Mouse (Mus musculus) lung, postnatal 4 days (tissue): ENCODE measurements around the gene Spns2.
"Not testable (repeated sequence)": the region's sequence is repeated elsewhere in the genome, so short reads cannot be mapped to it uniquely, and the experiment has no call there.

Experiments used
- DNase-seq, 2 experiments: peaks; one replicate each; pipeline ENCODE4 v3.0.0; 2021

The Spns2 gene

DNA sequence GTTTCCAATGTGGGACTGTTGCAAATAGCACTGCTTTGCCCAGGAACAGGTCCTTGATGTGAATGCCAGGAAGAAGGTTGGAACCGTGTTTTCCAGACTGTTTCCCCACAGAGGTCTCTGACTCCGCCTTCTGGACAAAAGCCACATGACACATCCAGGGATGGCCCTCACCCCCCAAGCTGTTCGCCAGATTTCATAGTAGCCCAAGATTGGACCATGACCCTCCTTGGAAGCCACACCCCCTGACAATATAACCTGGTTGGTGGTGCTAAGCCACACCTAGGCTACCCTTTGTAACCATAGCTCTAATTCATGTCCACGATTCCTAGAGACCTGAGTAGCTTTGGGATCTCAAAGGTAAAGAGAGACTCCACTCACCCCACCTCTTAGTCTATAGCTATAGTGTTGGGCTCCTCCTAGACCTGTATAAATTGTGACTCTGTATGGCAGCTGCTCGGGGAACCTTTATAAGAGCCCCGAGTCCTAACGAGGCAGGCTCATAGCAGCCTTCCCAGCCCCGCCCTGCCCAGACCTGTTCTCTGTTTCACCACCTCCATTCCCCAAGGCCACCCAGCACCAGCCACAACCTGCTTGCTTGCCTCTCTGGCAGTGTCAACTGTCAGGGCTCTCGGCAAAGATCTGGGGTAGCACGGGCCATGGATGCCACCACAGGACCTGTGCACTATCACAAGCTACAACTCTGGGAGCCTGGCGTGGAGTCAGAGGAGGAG, 54.6 kb downstream of the Spns2 start, which contains the start of gene Ggt6:
Ggt6 (plus strand) TSS at position 564 of the 731 bp plus-strand sequence.
- DNase-seq, result peak; percentile 6 to 24

DNA sequence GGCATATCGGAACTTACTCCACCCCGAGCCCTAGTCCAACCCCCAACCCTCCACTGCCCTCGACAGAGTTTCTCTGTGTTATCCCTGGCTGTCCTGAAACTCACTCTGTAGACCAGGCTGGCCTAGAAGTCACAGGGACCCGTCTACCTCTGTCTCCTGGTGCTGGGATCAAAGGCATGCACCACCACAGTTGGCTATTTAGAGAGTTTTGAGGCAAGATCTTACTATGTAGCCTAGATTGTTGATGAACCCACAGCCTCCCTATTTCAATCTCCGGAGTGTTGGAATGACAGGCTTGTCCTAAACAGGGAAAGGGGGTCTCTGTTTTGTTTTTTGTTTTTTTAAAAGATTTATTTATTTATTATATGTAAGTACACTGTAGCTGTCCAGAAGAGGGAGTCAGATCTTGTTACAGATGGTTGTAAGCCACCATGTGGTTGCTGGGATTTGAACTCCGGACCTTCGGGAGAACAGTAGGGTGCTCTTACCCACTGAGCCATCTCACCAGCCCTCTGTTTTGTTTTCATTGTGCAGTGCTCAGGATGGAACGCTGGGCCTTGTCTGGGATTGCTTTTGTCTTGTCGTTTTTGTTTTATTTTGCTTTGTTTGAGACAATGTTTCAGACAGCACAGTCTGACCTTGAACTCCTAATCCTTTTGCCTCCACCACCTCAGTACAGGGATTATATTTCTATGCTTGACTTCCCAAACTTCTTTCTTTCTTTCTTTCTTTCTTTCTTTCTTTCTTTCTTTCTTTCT, 59.2 kb downstream of the Spns2 start:
- not testable (repeated sequence) for DNase-seq

DNA sequence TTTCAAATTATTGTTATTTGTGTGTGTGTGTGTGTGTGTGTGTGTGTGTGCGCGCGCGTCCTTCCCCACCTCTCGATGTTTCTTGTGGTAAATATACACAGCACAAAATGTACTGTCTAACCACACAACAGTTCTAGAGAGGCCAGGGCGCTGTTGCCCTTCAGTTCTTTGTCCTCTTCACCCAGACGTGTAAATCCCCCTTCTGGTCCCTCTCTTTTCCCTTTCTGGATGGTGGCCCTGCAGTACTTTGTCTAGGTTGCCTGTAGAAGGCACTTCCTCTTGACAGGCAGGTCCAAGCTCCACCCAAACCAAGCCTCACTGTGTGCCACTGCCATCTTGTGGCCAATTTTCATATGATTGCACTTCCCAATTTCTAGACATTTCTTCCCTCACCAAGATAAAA, 60.4 kb downstream of the Spns2 start:
- DNase-seq, result peak; percentile 77 to 88

DNA sequence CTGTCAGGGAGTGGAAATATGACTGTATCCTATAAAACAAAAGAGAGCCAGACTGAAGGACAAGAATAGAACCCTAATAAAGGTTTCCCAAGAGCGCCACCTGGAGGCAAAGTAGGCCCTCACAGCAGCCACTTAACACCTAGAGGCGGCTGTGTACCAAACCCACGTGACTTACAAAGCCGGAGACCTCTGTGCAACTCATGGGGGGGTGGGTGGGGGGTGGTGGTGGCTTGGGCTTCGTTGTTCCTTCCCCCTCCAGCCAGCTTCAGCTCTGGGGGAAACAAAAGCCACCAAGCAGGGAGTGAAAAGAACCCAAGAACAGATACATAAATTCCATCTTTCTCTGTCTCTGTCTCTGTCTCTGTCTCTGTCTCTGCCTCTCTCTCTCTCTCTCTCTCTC, 61.0 kb downstream of the Spns2 start:
- DNase-seq, result peak; percentile 82 to 89

DNA sequence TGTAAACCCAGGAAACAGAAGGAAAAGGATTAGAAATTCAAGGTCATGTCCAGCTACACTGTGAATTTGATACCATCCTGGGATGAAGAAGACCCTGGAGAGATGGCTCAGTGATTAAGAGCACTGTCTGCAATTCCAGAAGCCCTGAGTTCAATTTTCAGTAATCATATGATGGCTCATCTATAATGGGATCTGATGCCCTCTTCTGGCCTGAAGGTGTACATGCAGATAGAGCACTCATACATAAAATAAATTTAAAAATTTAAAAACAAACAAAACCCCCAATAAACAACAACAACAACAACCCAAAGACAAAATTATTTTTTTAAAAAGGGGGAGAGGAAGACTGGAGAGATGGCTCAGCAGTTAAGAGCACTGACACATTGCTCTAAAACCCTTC, 62.8 kb downstream of the Spns2 start:
- DNase-seq, result no peak

DNA sequence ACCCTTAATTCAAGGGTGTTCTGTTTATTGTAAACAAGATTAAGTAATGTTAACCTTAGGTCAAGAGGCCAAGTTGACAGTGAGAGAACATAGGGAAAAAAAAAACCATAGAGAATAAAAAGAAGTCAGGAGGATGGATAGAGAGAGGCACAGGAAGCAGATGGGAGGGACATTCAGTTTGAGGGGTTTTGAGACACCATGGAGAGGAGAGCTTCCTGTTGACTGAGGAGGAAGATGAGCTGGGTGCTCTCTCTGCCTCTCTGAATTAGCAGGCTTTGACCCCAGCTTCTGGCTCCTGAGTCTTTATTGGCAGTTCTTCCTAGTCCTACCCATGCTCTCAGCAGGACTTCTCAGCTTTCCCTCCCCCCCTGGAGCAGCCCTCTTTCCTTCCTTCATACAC, 64.5 kb downstream of the Spns2 start:
- DNase-seq, result no peak

DNA sequence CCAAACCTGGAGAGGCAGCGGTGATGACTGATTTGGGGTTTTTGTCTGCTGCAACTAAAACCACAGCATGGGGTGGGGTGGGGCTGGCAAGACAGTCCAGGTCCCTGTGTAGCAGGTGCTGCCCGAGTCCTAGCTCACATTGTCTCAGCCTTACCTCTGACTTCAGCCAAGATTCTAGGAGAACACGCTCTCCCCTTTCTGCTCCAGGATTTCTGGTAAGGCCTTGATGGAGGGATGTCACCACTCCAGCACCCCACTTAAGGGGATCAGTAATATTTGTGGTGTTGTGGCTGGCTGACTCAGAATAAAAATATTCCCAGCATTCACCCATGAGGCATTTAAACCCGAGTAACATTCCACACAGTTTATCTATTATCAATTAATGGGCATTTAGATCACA, 66.0 kb downstream of the Spns2 start:
- no peak for DNase-seq

DNA sequence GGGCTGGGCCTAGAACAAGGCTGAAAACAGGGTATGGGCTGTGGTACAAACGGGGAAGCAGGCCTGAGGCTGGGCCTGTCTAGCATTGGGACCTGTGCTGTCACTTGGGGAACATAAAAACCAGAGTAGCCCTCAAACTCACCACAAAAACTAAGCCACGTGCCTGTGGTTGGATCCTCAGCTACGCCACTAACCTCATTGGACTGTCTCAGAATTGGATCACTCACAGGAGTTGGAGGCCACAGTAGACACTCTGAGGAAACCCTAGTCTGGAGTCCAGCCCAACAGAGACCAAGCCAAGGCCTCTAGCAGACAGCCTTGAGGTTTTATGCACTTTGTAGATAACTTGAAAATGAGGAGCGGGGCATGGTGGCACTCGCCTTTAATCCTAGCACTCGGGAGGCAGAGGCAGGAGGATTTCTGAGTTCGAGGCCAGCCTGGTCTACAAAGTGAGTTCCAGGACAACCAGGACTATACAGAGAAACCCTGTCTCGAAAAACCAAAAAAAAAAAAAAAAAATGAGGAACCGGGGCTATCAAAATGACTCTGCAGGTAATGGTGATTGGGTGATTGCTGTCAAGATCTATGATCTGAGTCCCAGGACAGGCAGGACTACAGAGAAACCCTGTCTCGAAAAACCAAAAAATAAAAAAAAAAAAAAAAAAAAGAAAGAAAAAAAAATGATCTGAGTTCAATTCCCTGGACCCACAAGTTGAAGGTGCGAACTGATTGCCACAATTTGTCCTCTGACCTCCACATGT, 68.0 kb downstream of the Spns2 start:
- no peak for DNase-seq

DNA sequence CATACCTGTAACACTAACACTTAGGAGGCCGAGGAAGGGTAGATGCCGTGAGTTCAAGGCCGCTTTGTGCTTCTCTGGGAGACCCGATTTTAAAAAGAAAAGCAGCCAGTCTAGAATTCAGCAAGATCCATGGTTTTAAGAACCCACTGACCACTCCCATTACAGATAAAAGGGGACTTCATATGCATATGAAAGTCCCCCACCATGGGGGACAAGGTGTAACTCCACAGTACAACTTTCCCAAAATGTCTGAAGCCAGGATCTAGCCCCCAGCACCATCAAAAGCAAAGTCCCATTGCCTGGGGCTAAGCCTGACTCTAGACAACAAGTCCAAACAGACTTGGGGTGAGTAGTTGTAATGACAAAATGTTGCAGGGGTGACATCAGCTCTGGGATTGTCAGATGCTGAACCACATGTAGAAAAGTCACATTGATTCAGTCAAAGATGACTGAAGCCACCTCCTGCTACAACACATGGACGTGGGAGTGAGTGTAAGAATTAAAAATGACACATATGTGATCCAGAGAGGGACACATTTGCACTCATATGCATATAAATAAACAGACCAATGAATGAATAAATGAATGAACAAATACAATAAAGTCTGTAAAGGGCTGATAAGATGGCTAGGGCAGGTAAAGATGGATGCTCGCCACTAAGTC, 69.1 kb downstream of the Spns2 start:
- DNase-seq, result no peak

DNA sequence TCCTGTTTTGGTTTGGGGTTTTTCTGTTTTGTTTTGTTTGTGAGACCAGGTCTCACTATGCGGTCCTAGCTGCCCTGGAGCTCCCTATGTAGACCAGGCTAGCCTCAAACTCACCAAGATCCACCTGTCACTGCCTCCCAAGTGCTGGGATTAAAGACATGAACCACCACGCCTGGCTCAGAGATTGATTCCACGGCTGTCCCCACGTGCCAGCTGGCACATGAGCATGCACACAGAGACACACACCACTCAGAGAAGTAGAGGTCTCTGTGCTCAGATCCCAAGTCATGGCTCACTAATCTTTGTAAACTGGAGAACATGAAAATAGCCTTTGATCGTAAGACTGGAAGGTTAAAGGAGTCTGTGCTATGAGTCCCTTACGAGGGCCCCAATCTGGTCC, 70.7 kb downstream of the Spns2 start:
- DNase-seq, result no peak

DNA sequence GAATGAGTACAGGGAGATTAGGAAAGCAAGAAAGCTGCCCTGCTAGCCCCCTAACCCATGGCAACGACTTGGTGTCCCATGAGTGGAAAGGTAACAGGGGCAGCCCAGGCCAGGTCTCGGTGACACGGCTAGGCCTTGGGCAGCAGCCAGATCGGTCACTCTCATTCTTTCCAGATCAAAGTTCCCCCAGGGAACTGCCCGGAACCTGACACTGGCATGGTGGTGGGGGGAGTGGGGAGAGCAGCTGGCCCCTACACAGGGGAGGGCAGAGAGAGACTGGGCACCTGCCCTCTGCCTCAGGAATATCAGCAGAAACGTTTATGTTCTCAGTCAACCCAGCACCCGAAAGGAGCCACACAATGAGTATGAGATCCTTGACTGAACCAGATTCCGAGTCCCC, 71.5 kb downstream of the Spns2 start:
- DNase-seq, result no peak

DNA sequence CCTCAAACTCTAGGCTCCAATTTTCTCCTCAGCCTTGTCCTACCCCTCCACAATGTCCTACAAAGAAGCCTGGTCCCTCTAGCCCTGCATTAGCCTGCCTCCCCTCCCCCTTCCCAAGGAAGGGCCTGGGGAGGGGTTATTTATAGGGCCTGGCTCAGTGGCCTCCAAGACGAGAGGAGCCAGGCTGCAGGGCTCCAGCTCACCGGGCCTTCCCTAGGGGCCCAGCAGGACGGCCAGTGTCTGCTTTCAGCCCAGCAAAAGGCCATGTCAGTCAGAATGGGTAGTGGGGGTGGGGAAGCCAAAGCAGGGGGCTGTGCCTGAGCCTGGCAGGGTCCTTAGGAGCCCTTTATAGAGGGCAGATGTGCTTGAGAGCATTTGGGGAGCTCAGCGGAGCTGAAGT, 72.3 kb downstream of the Spns2 start:
- DNase-seq, result peak in 1 of 2 experiments; percentile 18

DNA sequence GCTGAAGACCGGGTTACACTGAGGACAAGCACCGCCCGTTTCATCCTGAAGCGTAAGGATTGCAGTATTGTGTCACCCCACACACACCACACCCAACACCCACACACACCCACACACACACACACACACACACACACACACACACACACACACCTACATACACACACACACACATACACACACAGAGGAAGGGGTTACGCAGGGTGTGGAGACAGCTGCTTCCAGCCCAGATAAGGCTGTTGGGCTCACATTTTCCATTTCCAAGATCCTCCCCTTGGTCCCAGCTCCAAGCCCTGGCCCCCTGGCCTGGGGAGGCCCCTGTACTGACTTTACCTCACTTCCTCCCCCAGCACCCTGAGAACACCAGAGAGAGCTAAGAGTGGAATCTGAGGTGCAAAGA, 73.0 kb downstream of the Spns2 start:
- DNase-seq, result peak in 1 of 2 experiments; percentile 41

DNA sequence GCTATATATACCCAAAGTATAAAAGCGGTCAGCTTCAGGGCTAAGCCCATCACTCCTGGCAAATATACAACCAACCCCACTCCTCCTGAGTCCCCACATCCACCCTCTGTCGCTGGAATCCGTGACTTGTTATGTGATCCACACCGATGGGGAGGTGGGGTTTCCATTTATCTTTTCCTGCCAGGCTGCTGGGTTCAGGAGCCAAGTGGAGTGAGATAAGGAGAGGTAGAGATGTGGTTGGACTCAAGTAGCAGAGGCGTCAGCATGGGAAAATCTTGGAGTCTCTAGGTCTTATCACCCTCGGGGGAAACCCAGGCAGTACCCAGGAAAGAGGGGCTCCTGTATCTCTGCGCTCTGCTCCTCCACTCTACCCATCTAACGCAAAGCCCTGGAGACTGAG, 74.5 kb downstream of the Spns2 start:
- no peak for DNase-seq

DNA sequence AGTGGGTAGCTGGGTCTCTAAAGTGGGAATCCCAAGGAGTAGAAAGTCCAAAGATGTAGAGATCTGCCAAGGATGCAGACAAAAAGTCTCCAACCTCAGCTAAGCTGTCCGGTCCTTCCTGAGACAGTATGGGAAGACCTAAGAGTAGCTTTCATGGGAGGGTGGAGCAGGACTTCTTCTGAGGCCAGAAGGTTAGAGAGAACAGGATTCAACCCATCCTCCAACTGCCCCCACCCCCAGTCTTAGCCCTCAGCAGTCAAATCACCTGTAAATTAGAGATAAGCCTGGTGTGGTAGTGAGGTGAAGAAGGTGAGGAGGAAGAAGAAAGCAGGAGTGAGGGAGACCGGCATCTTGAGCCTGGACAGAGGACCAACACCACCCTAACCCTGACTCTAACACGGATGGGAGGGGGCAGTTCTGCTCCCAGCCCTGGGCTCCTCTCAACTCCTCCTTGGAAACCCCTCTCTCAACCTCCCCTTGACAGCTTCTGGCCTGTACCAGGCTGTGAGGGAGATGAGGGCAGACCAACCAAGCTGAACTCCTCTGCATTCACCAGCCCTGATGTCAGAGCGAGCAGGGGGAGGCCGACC, 76.0 kb downstream of the Spns2 start:
- DNase-seq, result peak in 1 of 2 experiments; percentile 31

DNA sequence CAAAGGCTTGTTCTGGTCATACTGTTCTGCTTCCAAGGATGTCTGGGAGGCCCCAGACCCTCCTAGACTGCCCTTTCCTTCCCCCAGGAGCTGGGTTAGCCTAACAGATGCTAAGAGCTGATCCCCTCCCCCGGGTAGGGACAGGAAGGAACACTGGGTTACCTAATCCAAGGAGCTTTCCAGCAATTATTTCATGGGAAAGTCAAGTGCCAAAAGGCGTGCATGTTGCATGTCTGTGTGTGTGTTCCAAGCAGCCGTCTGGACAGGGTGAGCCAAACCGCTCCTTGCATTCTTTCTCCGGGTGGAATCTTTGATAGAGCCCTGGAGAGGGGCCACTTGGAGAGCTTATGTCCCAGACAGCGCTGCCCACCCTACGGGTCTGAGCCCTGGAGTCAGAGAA, 76.7 kb downstream of the Spns2 start:
- peak; percentile 45 to 74 for DNase-seq

DNA sequence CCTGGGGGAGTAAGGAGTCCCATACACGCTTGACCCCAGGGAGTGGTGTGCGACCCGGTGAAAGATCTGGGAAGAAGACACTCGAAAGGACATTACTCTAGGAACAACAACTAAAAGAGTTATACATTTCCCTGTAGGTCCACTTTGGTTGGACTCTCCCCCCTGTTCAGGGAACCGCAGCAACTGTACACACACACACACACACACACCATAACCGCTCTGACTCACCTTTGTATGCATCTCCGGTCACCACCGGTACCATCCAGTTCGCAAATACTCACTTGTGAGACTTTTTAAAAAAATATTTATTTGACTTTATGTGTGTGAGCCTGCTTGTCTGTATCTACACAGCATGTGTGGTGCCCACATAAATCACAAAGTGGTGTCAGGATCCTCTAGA, 77.8 kb downstream of the Spns2 start:
- DNase-seq, result no peak

DNA sequence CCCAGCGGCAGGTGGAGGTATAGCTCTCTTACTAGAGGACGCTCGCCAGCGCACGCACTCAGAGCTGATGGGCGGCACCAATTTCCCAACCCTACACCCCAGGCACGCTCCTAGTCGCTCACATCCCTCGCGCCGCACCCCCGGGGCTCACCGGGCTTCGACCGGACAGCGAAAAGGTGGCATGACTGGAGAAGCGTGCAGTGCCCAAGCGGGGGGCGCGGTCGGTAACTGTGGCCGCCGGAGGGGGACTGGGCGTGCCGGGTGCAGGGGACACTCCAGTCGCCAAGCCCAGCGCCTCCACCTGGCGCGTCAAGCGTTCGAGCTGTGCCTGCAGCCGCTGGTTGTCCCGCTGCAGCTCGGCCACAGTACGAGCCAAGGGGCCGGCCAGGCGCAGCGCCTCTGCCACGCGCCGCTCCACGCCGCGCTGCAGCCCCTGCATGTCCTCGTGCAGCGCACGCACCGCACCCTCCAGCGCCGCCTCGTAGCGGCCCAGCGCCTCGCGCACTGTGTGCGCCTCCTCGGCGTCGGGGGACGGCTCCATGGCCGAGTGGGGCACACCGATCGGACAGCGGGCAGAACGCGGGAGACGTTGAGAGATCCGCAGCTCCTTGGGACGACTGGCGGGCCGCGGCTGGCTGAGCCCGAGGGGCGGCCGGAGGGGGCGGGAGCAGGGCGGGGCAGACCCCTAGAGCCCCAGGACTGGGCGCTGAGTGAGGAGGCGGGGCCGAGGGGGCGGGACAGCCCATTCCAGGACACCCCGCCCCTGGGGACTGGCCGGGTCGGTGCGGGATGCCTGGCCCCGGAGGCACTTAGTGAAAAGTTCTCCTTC, 78.4 kb downstream of the Spns2 start, which contains the start of gene Smtnl2:
Smtnl2 (minus strand) TSS at position 621 of the 829 bp plus-strand sequence.
- peak; percentile 93 to 97 for DNase-seq

DNA sequence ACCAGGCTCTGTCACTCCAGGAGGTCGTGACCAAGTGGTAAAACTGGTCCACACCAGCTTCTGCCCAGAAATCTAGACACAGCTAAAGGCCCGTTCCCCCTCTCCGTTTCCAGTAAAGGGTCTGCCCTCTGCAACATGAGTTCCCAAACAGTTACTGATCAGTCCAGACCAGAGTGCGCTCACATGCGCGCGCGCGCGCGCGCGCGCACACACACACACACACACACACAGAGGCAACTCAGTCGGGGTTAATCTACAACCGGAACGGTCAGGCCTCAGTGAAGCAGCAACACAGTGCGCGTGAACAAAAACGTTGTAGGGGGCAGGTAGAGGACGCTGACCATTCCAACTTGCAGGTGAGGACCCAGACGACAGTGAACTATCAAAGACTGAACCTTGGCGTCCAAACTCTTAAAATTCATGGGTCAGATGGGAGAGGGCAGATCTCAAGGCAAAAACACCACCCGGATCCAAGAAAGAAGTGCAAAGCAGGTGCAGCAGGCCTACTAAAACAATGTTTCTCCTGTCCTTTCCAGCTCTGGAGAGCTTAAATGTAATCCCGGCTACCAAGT, 79.1 kb downstream of the Spns2 start:
- peak in 1 of 2 experiments; percentile 44 for DNase-seq

DNA sequence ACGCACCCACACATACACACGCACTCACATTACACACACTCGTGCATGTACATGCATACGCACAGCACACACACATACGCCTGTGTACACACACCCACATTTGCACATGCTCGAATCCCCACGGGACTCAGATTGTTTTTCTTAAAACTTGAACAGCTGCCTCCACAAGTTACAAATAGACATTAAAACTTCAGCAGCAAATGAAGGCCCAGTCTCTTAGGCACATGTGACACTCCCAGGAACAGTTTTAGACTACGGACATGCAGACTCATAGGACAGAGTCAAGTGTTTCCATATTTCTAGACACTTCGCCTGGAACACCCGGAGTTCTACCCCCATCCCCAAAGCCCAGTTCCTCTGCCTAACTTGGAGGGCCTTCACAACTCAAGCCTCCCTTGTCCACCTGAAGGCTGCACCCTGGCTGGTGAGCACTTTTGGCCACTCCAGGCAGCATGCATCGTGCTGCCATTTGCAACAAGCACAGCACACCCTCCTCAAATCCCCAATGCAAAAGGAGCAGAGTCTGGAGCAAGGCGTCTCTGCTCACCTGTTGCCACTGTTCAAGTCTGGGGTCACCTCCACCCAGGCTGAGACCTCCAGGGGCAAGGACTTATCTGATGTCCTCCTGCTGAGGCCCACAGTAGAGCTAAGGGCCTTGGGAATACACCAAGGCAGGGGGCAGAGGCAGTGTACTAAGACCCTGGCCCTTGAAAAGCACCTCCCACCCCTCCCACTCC, 79.9 kb downstream of the Spns2 start:
- DNase-seq, result peak in 1 of 2 experiments; percentile 29
